Mouse (Mus musculus) embryonic facial prominence, embryonic 14.5 days (tissue): ENCODE results near the gene Tmsb15b2. TPM values are rescaled to one million over a fixed set of nuclear protein-coding genes. Genes with fewer than 3 reads are reported as not detected.

Experiments
- ATAC-seq: fragments of 200-750 bp; cut with Nextera tagmentation; 2 replicates; pipeline ENCODE4 v1.8.0; 2017; ENCODE audit warnings: low read depth, moderate number of reproducible peaks, moderate TSS enrichment
- DNase-seq: peaks from one replicate; pipeline ENCODE4 v3.0.0-alpha.2; 2015; ENCODE audit warnings: low spot score
- H3K27ac ChIP-seq: fragments of 300-500 bp; sonication (generic); replicated peaks from 2 replicates; pipeline ENCODE4 v1.5.1; 2014; ENCODE audit warnings: low read depth, mild to moderate bottlenecking, low read length, moderate library complexity
- H3K27me3 ChIP-seq: fragments of 300-500 bp; sonication (generic); replicated peaks from 2 replicates; pipeline ENCODE4 v1.6.1; 2014; ENCODE audit warnings: low read length; ENCODE audit not compliant: control insufficient read depth, insufficient read depth
- H3K36me3 ChIP-seq: fragments of 300-500 bp; sonication (generic); 2 replicates; pipeline ENCODE4 v1.6.1; 2014; ENCODE audit warnings: low read length, mixed read lengths; ENCODE audit not compliant: control insufficient read depth, insufficient read depth
- H3K4me1 ChIP-seq: fragments of 300-500 bp; sonication (generic); 2 replicates; pipeline ENCODE4 v1.6.1; 2014; ENCODE audit warnings: antibody characterized with exemption, low read length; ENCODE audit not compliant: control insufficient read depth, insufficient read depth
- H3K4me2 ChIP-seq: fragments of 300-500 bp; sonication (generic); 2 replicates; pipeline ENCODE4 v1.6.1; 2014; ENCODE audit warnings: low read depth, mild to moderate bottlenecking, low read length, moderate library complexity, mixed read lengths
- H3K4me3 ChIP-seq: fragments of 300-500 bp; sonication (generic); 2 replicates; pipeline ENCODE4 v1.5.1; 2014; ENCODE audit warnings: low read depth, mild to moderate bottlenecking, low read length
- H3K9ac ChIP-seq: fragments of 300-500 bp; sonication (generic); 2 replicates; pipeline ENCODE4 v1.6.1; 2014; ENCODE audit warnings: low read depth, mild to moderate bottlenecking, low read length, moderate library complexity, mixed read lengths
- H3K9me3 ChIP-seq: fragments of 300-500 bp; sonication (generic); 2 replicates; pipeline ENCODE4 v1.6.1; 2016; ENCODE audit warnings: low read length; ENCODE audit not compliant: control insufficient read depth
- polyA plus RNA-seq: library from polyadenylated mRNA; unstranded; fragments of >200 nt; fragmentation: Nextera tagmentation; extraction: Ambion mirVana; gene quantifications from 2 replicates; pipeline ENCODE4 v1.2.1, GENCODE M21; 2014

Gene Tmsb15b2
- polyA plus RNA-seq, 1 experiment from 2014 or later = 52.9 TPM

DNA sequence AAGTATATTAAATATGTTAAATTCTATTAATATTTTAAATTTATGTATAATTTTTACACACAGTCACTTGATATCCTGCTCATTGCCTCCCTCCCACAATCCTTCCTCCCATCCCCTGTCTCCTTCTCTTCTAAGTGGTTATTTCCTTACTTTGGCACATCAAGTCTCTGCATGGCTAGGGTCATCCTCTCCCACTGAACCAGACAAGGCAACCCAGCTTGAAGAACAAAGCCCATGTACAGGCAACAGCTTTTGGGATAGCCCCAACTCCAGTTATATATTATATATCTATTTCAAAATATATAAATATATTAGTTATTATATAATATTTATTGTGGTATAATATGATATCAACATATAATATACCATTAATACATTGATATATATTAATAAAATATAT lies 49.4 kb downstream of the Tmsb15b2 start:
- Histone ChIP-seq H3K4me2 (no peak overlapping the region), H3K9me3 (peaks cover 12% of the 10 kb centered on the region; the same call in 1 of the 2 replicates), H3K4me3 (no peak overlapping the region), H3K9ac (no peak overlapping the region), H3K4me1 (no peaks in the 10 kb centered on the region), H3K27me3 (no peaks in the 10 kb centered on the region), H3K27ac (no peak overlapping the region), H3K36me3 (no peaks in the 10 kb centered on the region)
- ATAC-seq (no peak), DNase-seq (peak; percentile 0)

Other genes starting within 250 kb of the Tmsb15b2 start
- 655 and 681 TPM in 2 replicates for gene Morf4l2, start 231.8 kb downstream of the Tmsb15b2 start, polyA plus RNA-seq
- 0.17 and 0.18 TPM in 2 replicates for gene Glra4, start 195.4 kb downstream of the Tmsb15b2 start, polyA plus RNA-seq
- gene Plp1, start 152.8 kb downstream of the Tmsb15b2 start, polyA plus RNA-seq = 12.8 and 13.5 TPM in 2 replicates
- gene Rab9b, start 106.7 kb downstream of the Tmsb15b2 start, polyA plus RNA-seq = 0.89 and 1.2 TPM in 2 replicates
- not detected in 2 replicates for gene H2bfm, start 48.2 kb downstream of the Tmsb15b2 start, polyA plus RNA-seq
- 1.8 and 6.2 TPM in 2 replicates for gene Tmsb15l, start 1.4 kb upstream of the Tmsb15b2 start, polyA plus RNA-seq
- 26.8 and 30.7 TPM in 2 replicates for gene Tmsb15b1, start 1.4 kb upstream of the Tmsb15b2 start, polyA plus RNA-seq
- gene Zcchc18, start 17.7 kb upstream of the Tmsb15b2 start, polyA plus RNA-seq = 21.5 and 23.3 TPM in 2 replicates
- gene Slc25a53, start 62.8 kb upstream of the Tmsb15b2 start, polyA plus RNA-seq = 9.8 and 13.6 TPM in 2 replicates
- 7.5 TPM in 2 replicates for gene Fam199x, start 74.1 kb upstream of the Tmsb15b2 start, polyA plus RNA-seq
- not detected in 2 replicates for gene Esx1, start 146.6 kb upstream of the Tmsb15b2 start, polyA plus RNA-seq